Mouse (Mus musculus): ENCODE results near the gene Khdc3.
"Not testable (repeated sequence)": the region's sequence is repeated elsewhere in the genome, so short reads cannot be mapped to it uniquely, and the experiment has no call there.

Khdc3 gene

DNA sequence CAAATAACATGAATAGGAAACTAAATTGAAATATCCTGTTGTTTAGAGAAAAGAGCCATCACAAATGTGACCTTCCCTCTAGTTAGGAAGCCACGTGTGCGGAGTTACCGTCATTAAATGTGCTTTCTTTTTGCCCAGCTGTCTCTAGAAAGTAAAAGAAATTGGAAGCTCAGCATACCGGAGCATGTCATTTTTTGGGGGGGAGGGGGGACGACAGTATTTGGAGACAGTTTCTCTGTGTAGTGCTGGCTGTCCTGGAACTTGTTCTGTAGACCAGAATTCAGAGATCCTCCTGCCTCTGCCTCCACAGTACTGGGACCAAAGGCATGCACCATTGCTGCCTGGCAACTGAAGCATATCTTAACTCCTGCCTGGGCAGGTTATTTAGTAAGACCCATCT is at the start of gene Khdc3:
TSS of gene Khdc3 (plus strand) at position 301 of the 400 bp plus-strand sequence.
- no peak for DNase-seq (ENCODE audit: low spot score)

- DNase-seq (ENCODE audit: low spot score) = peak; percentile 21
These were observed 46.2 kb upstream of the Khdc3 start for GRCm38 (mm10) chr9:73055441-73055911.

DNA sequence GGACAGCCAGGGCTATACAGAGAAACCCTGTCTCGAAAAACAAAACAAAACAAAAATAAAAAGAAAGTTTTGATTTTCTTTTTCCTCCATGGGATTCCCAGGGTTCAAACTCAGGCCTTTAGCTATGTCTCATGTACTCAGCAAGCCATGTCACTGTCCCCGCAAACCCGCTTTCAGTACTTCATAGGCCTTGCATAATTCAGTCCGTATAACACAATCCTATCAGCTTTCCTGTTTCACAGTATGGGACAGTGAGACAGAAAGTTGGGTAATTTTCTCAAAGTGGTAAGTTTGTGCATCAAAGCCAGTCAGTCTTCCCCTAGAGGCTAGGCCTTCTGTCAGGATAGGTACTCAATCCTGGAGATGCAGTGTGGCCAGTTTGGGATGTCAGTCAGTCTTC is 42.4 kb upstream of the Khdc3 start:
- DNase-seq (ENCODE audit: low spot score) = no peak

- no peak for DNase-seq (ENCODE audit: low spot score)
These were observed 37.9 kb upstream of the Khdc3 start for GRCm38 (mm10) chr9:73063621-73064290.

DNA sequence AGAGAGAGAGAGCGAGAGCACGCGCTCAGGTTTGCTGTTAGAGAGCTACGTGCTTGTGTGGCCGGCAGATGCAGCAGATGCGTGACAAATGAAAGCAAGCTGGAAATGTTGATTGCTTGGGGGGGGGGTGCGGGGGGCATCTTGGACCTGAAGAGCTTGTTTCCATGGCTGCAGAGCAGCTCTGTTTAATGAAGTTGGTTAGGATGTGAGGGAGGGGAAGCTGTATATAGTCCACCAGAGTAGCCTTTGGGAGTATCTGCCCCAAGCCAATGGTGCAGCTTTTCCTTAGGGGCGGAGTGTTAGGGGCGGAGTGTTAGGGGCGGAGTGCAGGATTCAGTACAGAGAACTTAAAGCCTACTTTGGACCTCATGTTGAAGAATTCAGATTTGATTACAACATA is 34.5 kb upstream of the Khdc3 start:
- no peak for DNase-seq (ENCODE audit: low spot score)

DNA sequence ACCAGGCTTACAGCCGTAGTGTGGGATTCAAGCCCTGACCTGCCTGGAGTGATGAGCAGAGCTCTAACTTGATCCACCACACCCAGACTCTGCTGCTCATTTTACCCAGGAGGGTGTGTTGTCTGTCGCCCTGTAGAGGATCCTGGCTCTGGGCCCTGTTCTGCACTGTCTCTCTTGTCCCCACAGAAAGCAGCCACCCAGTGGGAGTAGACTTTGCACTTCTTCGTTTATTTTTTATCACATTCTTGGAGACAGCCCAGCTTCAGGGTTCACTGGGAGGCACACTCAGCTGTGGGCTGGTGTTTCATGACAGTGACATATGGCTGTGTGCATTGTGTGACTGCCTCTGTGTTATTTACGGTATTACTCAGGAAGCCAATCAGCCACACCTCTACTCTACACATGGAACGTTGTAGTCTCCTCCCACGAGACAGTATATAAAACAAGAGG is 33.4 kb upstream of the Khdc3 start:
- no peak for DNase-seq (ENCODE audit: low spot score)

- no peak for DNase-seq (ENCODE audit: low spot score)
These were observed 32.9 kb upstream of the Khdc3 start for GRCm38 (mm10) chr9:73068688-73069087.

GRCm38 (mm10) chr9:73070971-73071659 is 30.5 kb upstream of the Khdc3 start:
- DNase-seq (ENCODE audit: low spot score) = no peak

GRCm38 (mm10) chr9:73072426-73072825 is 29.2 kb upstream of the Khdc3 start:
- DNase-seq (ENCODE audit: low spot score) = no peak

DNA sequence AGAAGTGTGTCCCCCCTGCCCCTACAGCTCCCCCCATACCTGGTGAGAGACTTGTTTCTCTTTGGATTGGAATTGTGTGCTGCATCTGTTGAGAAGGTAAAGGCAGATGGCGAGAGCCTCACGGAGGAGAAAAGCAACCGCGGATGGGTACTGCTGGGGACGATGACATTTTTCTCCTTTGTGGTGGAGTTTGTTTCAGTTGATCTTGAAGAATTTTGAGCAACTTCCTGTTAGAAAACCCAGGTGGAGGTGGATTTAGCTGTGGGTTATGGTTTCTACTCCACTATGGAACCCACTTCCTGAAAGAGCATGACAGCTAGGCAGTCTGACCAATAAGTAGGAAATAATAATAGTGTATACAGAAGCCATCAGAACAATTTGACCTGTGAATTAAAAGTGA is 28.5 kb upstream of the Khdc3 start:
- no peak for DNase-seq (ENCODE audit: low spot score)

DNA sequence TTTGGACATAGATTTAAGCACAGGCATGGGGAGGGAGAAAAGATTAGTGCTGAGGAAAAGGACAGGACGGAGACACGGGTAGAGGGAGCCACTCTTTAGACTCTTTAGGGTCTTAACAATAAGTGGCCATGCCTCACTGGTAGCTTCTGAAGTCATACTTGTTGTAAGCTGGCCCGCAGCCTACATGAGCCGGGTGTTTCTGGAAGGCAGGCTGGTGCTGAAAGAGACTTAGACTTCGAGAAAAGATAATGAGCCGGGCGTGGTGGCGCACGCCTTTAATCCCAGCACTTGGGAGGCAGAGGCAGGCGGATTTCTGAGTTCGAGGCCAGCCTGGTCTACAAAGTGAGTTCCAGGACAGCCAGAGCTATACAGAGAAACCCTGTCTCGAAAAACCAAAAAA is 22.3 kb upstream of the Khdc3 start:
- not testable (repeated sequence) for DNase-seq (ENCODE audit: low spot score)

- no peak for DNase-seq (ENCODE audit: low spot score)
These were observed 21.8 kb upstream of the Khdc3 start for GRCm38 (mm10) chr9:73079801-73080325.

DNA sequence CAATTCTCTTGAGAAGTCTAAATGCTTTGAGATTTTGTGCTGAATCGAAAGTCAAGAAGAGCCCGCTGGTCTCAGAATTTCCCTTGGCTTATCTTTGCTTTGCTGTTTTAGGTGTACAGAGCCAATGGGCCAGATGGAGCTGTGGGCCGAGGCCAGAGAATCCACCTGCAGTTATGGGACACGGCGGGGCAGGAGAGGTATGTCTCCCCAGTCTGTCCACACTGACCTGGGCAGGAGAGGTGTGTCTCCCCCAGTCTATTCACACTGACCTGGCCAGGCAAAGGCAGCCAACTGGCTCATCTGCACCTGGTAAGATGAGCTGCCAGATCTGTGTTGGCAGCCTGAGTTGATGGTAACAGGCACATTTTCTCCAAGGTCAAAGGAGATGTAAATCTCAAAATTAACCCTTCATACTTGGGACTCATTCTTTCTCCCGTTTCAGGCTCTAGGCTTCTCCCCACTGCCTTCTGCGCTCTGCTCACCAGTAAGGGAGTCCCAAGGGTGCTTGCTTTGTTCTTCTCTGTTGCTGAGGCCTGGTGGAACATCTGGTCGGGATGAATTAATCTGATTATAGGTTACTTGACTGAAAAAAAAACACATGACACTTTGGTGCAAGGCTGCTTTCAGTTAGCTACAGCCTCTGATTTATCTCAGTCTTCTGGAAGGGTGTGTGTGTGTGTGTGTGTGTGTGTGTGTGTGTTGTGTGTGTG is 19.2 kb upstream of the Khdc3 start:
- no peak for DNase-seq (ENCODE audit: low spot score)

DNA sequence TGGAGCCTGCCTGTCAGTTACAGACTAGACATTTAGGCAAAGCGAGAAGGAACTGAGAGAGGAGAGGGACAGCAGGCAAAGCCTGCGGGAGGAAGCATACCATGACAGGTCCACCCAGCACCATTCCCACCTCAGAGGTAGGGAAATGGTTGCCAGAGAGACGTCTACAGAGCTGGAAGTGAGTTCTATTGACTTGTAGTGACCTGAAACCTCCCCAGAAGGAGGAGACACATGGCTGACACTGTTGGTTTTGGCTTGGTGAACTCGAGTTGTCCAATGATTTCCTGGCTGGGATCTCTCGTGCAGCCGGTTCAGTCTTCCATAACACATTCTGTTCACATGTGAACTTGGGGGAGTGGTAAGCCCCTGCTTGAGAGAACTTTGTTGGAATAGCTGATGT is 17.7 kb upstream of the Khdc3 start:
- no peak for DNase-seq (ENCODE audit: low spot score)

DNA sequence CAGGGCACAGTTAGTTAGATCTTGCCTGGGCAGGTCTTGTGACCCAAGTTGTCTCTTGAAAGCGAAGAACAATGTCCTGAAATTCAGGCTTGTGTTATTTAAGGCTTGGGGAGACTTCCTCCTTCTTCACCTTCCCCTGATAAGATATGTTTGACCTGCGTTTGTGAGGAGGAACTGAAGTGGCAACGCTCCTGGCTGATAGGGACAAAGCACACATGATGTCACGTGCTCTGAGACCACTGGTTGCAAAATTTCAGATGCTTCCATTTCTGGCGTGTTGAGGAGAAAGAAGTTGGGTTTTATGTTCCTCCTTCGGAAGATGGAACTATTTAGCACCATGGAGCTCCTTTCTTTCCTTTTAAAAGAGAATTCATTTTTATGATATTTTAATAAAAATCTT is 15.8 kb upstream of the Khdc3 start:
- no peak for DNase-seq (ENCODE audit: low spot score)

DNA sequence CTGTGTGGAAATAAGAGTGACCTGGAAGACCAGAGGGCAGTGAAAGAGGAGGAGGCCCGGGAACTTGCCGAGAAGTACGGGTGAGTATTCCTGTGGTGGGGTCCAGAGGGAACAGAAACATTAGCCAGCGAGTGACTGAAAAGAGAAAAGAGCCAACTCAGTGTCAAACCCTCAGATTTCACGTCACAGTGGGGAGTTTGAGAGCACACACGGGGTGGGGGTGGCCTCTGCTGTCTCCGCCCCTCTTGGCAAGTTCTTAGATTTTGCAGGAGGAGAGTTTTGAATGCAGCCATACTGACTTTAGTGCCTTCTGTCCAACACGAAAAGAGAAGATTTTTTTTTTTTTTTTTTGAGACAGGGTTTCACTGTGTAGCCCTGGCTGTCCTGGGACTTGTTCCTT is 14.5 kb upstream of the Khdc3 start:
- DNase-seq (ENCODE audit: low spot score) = no peak

DNA sequence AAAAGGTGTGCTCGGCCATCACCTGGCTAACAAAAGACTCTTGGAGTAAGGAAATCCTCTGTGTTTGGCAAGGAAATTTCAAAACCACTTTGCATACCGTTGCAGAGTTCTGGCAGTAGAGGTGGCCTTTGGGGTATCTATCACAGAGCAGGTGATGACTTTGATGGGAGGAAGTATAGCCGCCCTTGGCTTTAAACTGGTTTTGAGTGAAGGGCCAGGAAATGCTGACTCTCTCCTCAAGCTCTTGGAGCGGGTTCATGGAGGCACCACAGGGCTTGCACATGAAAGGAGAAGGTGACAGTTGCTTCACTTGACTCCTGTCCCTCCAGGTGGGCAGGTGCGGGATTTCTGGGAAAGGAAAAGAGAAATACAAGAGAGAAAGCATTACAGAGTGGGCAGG is 14.1 kb upstream of the Khdc3 start:
- DNase-seq (ENCODE audit: low spot score) = no peak

- DNase-seq (ENCODE audit: low spot score) = no peak
These were observed 12.3 kb upstream of the Khdc3 start for GRCm38 (mm10) chr9:73089222-73089920.

- DNase-seq (ENCODE audit: low spot score) = no peak
These were observed 11.5 kb upstream of the Khdc3 start for GRCm38 (mm10) chr9:73090121-73090520.

DNA sequence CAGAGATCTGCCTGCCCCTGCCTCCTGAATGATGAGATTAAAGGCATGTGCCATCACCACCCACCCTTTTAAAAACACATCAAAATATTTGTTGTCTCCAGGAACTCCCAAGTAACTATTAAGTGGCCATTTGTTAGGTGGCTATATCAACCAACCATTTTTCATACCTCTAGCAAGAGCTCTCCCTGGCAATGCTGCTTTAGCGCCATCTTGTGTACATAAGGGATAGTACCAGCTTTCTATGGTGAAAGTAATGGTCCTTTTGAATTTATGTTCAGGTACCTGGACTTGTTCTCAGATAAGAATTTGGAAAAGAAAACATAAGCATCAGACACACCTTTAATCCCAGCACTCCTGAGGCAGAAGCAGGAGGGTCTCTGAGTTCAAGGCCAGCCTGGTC is 9.9 kb upstream of the Khdc3 start:
- DNase-seq (ENCODE audit: low spot score) = no peak

- DNase-seq (ENCODE audit: low spot score) = no peak
These were observed 7.1 kb upstream of the Khdc3 start for GRCm38 (mm10) chr9:73094580-73094979.

DNA sequence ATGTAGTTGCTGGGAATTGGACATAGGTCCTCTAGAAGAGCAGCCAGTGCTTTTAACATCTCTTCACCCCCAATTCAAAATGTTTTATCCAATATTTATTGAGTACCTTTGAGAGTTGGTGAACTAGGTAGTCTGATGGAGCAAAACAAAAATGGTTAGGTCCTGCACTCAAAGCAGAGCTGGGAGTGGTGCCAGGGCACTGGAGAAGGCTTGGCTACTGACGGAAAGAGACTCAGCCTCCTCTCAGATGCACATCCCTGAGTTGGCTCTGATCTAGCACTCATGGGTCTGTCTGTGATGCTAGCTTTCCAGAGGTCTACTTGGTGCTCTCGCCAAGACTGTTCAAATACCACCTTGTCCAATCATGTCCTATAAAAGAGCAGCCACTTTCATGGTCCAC is 3.7 kb upstream of the Khdc3 start:
- DNase-seq (ENCODE audit: low spot score) = no peak

Measured in ovary, postnatal 36 days (tissue).